Mouse (Mus musculus) liver, adult (tissue): ENCODE results near the gene Mast4.

ENCODE experiments used
- GATA4 ChIP-seq: IDR thresholded peaks from 2 replicates; pipeline ENCODE4 v1.6.1; 2014; ENCODE audit warnings: mild to moderate bottlenecking, low read length; ENCODE audit not compliant: insufficient replicate concordance

Gene Mast4

GRCm38 (mm10) chr13:103220479-103221064 lies 113.7 kb downstream of the Mast4 start:
- TF ChIP-seq GATA4, result no peak

GRCm38 (mm10) chr13:103219999-103220398 lies 114.3 kb downstream of the Mast4 start:
- TF ChIP-seq GATA4, result no peak

- TF ChIP-seq GATA4, result no peak
These were observed 116.8 kb downstream of the Mast4 start for GRCm38 (mm10) chr13:103217486-103217885.

GRCm38 (mm10) chr13:103214506-103214905 lies 119.8 kb downstream of the Mast4 start:
- no peak for TF ChIP-seq GATA4

- TF ChIP-seq GATA4, result no peak
These were observed 122.3 kb downstream of the Mast4 start for GRCm38 (mm10) chr13:103211953-103212352.

GRCm38 (mm10) chr13:103211501-103211941 lies 122.8 kb downstream of the Mast4 start:
- TF ChIP-seq GATA4, result no peak

- TF ChIP-seq GATA4, result no peak
These were observed 123.6 kb downstream of the Mast4 start for GRCm38 (mm10) chr13:103210746-103211145.

GRCm38 (mm10) chr13:103207199-103207598 lies 127.1 kb downstream of the Mast4 start:
- no peak for TF ChIP-seq GATA4

GRCm38 (mm10) chr13:103206644-103207043 lies 127.7 kb downstream of the Mast4 start:
- TF ChIP-seq GATA4, result no peak

- TF ChIP-seq GATA4, result no peak
These were observed 129.1 kb downstream of the Mast4 start for GRCm38 (mm10) chr13:103205191-103205590.

GRCm38 (mm10) chr13:103203376-103203895 lies 130.9 kb downstream of the Mast4 start:
- no peak for TF ChIP-seq GATA4

- TF ChIP-seq GATA4, result no peak
These were observed 133.1 kb downstream of the Mast4 start for GRCm38 (mm10) chr13:103201016-103201760.

GRCm38 (mm10) chr13:103199823-103200660 lies 134.3 kb downstream of the Mast4 start:
- TF ChIP-seq GATA4, result no peak

GRCm38 (mm10) chr13:103198210-103198940 lies 135.9 kb downstream of the Mast4 start:
- no peak for TF ChIP-seq GATA4

GRCm38 (mm10) chr13:103196307-103196706 lies 138.0 kb downstream of the Mast4 start:
- no peak for TF ChIP-seq GATA4
